Mouse (Mus musculus): ENCODE measurements around the gene Igflr1. TPM values are rescaled to one million over a fixed set of nuclear protein-coding genes. Genes with fewer than 3 reads are reported as not detected.

Gene Igflr1
- 8.0 and 8.1 TPM in 2 replicates for polyA plus RNA-seq (2015; fragmentation: Nextera tagmentation; extraction: Ambion mirVana)

DNA sequence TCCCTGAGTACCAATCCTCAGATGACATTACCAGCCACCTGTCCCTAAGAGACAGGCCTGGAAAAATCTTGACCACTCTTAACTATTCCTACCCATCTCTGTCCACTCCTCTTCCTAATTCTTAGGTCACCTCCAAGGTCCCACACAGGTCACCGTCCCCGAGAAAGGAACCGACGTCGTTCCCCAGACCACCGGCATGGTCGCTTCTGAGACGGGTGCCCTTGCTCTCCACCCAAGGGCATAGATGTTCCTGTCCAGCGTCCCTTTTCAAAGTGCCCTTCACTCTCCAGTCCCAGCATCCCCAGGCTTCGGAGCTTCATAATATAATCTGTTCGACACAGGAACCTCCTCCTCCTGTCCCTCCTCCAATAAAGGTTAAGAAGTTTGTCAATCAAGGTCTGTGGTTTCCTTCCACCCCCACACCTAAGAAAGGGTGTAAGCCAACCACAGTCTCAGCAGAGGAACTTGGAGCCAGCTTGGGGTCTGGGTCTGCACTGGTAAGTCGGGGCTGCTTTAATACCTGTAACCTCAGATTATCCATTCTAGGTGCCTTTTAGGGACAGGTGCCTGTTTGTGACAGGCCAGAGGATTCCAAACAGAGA, at the start of gene Igflr1:
Gene Igflr1 (plus strand): TSS at position 458 of the 602 bp plus-strand sequence.
- Histone ChIP-seq H3K4me2 (peak within 1 kb of the TSS; percentile 89), H3K9ac (no peak within 1 kb of the TSS), H3K27ac (no peak within 1 kb of the TSS), H3K4me3 (no peak within 1 kb of the TSS), H3K36me3 (replicated peaks) (peaks cover 34% of the 10 kb centered on the region), H3K27me3 (replicated peaks) (no peaks in the 10 kb centered on the region), H3K4me1 (peaks cover 19% of the 10 kb centered on the region), H3K9me3 (no peaks in the 10 kb centered on the region)
- ATAC-seq (replicated peaks) = no peak
- 92% methylated on average over 12 of the region's 12 CpGs for WGBS

DNA sequence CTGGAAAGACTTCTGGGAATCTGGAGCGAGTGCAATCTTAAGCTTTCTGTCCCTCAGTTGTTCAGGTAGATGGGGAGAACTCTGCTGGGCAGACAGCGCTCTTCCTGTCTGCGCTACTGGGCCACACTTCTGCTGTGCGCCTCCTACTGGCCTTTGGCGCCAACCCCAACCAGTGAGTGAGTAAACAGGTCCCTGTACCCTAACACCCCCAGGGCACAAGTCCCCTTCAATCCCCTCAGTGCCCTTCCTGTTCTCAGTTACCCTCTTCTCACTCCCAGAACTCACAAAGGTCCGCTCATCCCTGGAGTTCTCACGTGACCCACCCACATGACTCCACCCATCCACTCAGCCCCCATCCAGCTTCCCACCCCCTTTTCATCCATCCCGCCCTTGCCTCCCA, 46.9 kb upstream of the Igflr1 start:
- WGBS = 37% methylated on average over 8 of the region's 8 CpGs
- no peak overlapping the region for H3K4me3 ChIP-seq
- no peak overlapping the region for H3K9ac ChIP-seq
- no peak overlapping the region for H3K4me2 ChIP-seq
- no peaks in the 10 kb centered on the region for H3K9me3 ChIP-seq
- H3K4me1 ChIP-seq = peaks cover 9% of the 10 kb centered on the region; the same call in 1 of the 2 replicates
- peaks cover 5% of the 10 kb centered on the region; the same call in 1 of the 2 replicates for H3K36me3 ChIP-seq (replicated peaks)
- no peak for ATAC-seq (replicated peaks)
- H3K27me3 ChIP-seq (replicated peaks) = no peaks in the 10 kb centered on the region
- no peak overlapping the region for H3K27ac ChIP-seq

DNA sequence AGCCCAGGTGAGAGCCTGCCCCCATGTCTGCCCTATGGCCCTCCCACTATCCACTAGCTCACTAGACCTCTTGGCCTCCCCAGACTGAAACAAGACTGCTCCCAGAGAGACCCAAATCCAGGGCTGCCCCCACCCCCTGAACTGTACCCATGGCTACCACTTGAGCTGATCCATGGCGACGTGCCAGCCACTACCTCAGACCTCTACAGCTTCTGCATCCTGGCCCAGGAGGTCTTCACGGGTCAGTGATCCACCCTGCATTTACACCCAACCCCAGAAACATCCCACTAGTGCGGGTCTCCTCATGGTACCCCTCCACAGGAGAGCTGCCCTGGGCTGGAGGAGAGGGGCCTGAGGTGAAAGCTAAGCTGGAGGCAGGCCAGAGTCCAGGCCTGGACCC, 44.8 kb upstream of the Igflr1 start:
- Histone ChIP-seq H3K9me3 (no peaks in the 10 kb centered on the region), H3K9ac (no peak overlapping the region), H3K4me1 (peaks cover 9% of the 10 kb centered on the region; the same call in 1 of the 2 replicates), H3K4me3 (no peak overlapping the region), H3K4me2 (no peak overlapping the region), H3K27me3 (replicated peaks) (no peaks in the 10 kb centered on the region), H3K27ac (no peak overlapping the region), H3K36me3 (replicated peaks) (peaks cover 24% of the 10 kb centered on the region; the same call in 1 of the 2 replicates)
- ATAC-seq (replicated peaks) = no peak
- 42% methylated on average over 4 of the region's 4 CpGs for WGBS

DNA sequence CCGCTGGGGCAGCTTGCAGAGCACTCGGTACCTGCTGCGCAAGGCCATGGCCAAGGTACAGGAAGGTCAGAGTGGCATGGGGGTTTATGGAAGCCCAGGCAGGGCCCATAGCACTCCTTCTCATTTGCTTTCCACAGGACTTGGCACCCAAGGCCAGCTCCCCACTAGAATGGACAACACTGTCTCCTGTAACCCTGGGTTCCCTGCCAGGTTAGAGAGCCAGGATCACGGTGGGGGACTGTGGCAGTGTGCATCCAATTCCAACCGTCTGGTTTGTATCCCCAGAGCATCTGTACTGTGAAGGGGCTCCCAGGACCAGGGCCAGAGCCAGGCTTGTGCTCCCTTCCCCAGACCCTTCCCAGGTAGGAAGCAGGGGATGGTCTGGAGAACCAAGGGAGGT, 44.4 kb upstream of the Igflr1 start:
- Histone ChIP-seq H3K4me1 (peaks cover 9% of the 10 kb centered on the region; the same call in 1 of the 2 replicates), H3K4me2 (no peak overlapping the region), H3K36me3 (replicated peaks) (peaks cover 28% of the 10 kb centered on the region; the same call in 1 of the 2 replicates), H3K4me3 (no peak overlapping the region), H3K27me3 (replicated peaks) (no peaks in the 10 kb centered on the region), H3K9me3 (no peaks in the 10 kb centered on the region), H3K27ac (peak overlapping the region; percentile 29; the same call in 1 of the 2 replicates), H3K9ac (no peak overlapping the region)
- 72% methylated on average over 5 of the region's 5 CpGs for WGBS
- ATAC-seq (replicated peaks) = peak; percentile 24; the same call in 1 of the 2 replicates

DNA sequence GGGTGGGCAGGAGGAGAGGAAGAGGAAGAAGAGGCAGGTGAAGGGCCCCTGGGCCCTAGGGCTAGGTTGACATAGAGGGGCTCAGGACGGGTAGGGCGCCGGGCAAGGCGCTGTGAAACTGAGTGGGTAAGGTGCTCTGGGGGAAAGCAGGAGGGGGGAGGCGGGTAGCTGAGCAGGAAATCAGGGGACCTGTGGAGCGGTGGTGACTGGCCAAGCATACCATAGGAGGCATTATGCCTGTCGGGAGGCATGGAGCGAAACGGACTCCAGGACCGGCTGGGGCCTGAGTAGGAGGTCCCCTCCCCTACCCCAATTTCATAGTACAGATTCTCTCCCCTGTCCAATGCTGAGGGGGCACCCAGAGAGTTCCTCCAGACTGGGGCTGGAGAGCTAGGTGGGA, 42.4 kb upstream of the Igflr1 start:
- H3K4me2 ChIP-seq = no peak overlapping the region
- H3K36me3 ChIP-seq (replicated peaks) = peaks cover 48% of the 10 kb centered on the region
- H3K27ac ChIP-seq = no peak overlapping the region
- H3K9ac ChIP-seq = no peak overlapping the region
- ATAC-seq (replicated peaks) = no peak; the same call in 1 of the 2 replicates
- H3K9me3 ChIP-seq = no peaks in the 10 kb centered on the region
- H3K4me1 ChIP-seq = peaks cover 9% of the 10 kb centered on the region; the same call in 1 of the 2 replicates
- WGBS = 79% methylated on average over 10 of the region's 10 CpGs
- H3K27me3 ChIP-seq (replicated peaks) = no peaks in the 10 kb centered on the region
- no peak overlapping the region for H3K4me3 ChIP-seq

DNA sequence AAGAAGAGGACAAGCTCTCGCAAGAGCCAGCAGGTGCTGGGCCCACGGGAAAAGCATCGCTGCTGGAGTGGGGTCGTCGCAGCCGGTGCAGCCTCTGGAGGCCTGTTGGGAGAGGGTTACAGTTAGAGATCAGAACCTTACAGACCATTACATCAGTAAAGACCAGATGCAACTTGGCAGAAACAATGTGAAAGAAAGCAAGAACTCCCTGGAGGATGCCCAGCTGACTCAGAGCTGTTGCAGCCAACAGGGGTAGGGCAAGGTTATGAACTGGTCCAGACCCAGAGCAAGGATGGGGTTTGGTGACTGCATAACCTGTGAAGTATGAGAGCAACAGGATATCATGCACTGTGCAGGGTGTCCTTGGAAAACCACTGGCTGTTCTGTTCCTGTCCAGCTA, 40.7 kb upstream of the Igflr1 start:
- H3K4me1 ChIP-seq = peaks cover 9% of the 10 kb centered on the region; the same call in 1 of the 2 replicates
- H3K9me3 ChIP-seq = no peaks in the 10 kb centered on the region
- H3K36me3 ChIP-seq (replicated peaks) = peaks cover 64% of the 10 kb centered on the region
- H3K27ac ChIP-seq = no peak overlapping the region
- H3K4me3 ChIP-seq = no peak overlapping the region
- no peak for ATAC-seq (replicated peaks)
- H3K4me2 ChIP-seq = no peak overlapping the region
- WGBS = 81% methylated on average over 6 of the region's 6 CpGs
- no peak overlapping the region for H3K9ac ChIP-seq
- no peaks in the 10 kb centered on the region for H3K27me3 ChIP-seq (replicated peaks)

DNA sequence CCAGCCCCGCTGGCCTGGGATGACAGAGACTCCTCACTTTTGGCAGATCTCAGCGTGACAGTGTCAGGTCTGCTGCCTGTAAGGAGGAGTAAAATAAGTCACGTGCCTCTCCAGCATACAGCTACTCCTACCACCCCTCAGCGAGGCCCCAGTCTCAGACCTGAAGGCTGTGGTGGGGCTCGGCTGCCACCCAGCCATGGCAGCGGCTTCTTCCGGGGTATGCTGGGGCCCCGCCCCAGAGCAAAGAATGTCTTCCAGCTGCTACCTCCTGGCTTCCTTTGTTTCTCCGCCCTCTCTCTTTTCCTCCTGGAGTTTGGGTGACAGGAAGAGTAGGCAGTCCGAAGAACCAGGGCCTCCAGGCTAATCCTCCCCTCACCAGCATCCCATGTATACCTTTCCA, 39.3 kb upstream of the Igflr1 start:
- H3K4me3 ChIP-seq = no peak overlapping the region
- no peak for ATAC-seq (replicated peaks)
- 44% methylated on average over 10 of the region's 10 CpGs for WGBS
- no peaks in the 10 kb centered on the region for H3K9me3 ChIP-seq
- no peak overlapping the region for H3K9ac ChIP-seq
- H3K4me1 ChIP-seq = 0 out of 2 replicates have a peak, but pooled peaks cover 4% of the 10 kb centered on the region
- H3K27me3 ChIP-seq (replicated peaks) = no peaks in the 10 kb centered on the region
- H3K36me3 ChIP-seq (replicated peaks) = peaks cover 77% of the 10 kb centered on the region
- H3K4me2 ChIP-seq = no peak overlapping the region
- H3K27ac ChIP-seq = no peak overlapping the region

DNA sequence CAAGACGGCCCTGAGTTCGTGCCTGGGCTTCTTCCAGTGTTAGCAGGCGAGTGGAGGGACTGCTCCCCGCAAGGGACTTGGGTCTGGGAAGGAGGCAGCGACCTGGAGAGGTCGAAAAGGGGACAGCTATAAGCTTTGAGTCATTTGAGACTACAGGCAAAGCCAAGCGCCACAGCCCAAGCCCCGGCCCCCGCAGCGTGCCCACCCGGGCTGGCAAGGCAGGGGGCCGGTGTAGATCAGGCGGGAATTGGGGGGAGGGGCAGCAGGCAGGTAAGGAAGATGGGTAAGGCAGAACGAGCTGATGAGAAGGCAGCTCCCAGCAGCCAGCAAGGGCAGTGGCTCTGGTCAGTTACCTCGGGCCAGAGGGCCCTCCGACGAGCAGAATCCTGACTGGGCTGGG, 38.8 kb upstream of the Igflr1 start:
- peaks cover 79% of the 10 kb centered on the region for H3K36me3 ChIP-seq (replicated peaks)
- no peak overlapping the region for H3K9ac ChIP-seq
- 0 out of 2 replicates have a peak overlapping the region, but pooled peaks have one; percentile 13 for H3K27ac ChIP-seq
- H3K4me2 ChIP-seq = no peak overlapping the region
- peaks cover 5% of the 10 kb centered on the region for H3K4me1 ChIP-seq
- no peak overlapping the region for H3K4me3 ChIP-seq
- WGBS = 33% methylated on average over 17 of the region's 17 CpGs
- no peaks in the 10 kb centered on the region for H3K9me3 ChIP-seq
- no peak for ATAC-seq (replicated peaks)
- H3K27me3 ChIP-seq (replicated peaks) = no peaks in the 10 kb centered on the region

DNA sequence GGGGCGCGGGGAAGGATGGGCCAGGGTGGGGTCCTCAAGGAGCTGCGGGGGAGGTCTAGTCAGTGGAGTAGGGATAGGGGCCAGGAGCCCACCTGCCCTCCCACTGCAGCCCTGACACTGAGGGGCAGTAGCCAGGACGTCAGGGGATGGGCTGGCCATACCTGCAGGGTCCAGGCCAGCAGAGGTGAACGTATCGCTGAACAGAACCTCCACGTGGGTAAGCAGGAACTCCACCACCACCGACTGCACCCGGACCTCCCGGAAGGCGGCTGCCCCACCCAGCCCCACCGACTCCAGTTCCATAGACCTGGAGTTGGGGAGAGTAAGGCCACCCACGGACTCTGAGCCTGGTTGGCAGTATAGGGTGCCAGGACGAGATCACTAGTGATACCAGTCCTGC, 38.2 kb upstream of the Igflr1 start:
- no peak overlapping the region for H3K9ac ChIP-seq
- ATAC-seq (replicated peaks) = no peak
- H3K27ac ChIP-seq = no peak overlapping the region
- no peak overlapping the region for H3K4me3 ChIP-seq
- H3K36me3 ChIP-seq (replicated peaks) = peaks cover 85% of the 10 kb centered on the region
- peaks cover 9% of the 10 kb centered on the region for H3K4me1 ChIP-seq
- WGBS = 74% methylated on average over 14 of the region's 14 CpGs
- H3K4me2 ChIP-seq = no peak overlapping the region
- no peaks in the 10 kb centered on the region for H3K9me3 ChIP-seq
- H3K27me3 ChIP-seq (replicated peaks) = no peaks in the 10 kb centered on the region

DNA sequence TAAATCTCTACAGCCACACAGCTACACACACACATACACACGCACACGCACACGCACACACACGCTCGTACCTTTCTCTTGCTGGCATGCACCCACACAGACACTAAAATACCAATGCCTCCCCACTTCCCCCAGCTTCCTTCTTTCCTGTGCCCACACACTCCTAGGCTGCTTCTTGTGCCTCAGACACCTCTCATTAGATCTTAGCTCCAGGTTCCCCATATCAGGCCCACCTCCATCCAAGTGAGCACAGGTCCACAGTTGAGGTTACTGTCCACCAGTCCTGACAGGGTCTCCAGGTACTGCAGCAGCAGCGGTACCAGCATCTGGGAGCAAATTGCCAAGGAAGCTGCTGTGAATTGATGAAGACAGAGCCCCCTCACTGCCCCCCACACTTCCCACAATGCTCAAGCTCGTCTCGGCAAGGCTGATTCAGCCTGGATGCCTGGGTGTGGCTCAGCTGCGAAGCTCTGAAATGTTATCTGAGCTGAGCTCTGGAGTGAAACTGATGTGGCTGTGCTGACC, 33.9 kb upstream of the Igflr1 start:
- H3K9ac ChIP-seq = no peak overlapping the region
- peaks cover 55% of the 10 kb centered on the region for H3K36me3 ChIP-seq (replicated peaks)
- no peak for ATAC-seq (replicated peaks)
- WGBS = 87% methylated on average over 9 of the region's 9 CpGs
- no peaks in the 10 kb centered on the region for H3K27me3 ChIP-seq (replicated peaks)
- H3K4me3 ChIP-seq = no peak overlapping the region
- H3K9me3 ChIP-seq = no peaks in the 10 kb centered on the region
- no peak overlapping the region for H3K27ac ChIP-seq
- peaks cover 38% of the 10 kb centered on the region for H3K4me1 ChIP-seq
- peak overlapping the region; percentile 20 for H3K4me2 ChIP-seq

DNA sequence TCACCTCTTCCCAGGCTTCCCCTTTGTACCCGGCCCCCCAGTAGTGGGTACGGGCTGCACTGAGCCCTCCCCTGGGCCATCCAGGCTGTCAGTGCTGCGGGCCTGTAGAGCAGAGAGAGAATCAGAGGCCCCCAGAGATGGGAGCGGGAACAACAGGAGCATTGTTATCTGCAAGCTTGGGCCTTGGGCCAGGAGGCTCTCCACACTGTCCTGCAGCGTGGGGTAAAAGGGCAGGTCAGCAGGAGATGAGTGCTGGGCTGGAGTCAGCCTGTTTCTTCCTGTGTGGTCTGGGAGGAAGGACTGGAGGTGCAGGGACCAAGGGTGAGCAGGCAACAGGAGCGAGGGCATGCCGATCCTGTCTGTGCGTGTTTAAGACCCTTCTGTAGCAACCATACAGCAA, 32.3 kb upstream of the Igflr1 start:
- WGBS = 7% methylated on average over 8 of the region's 8 CpGs
- Histone ChIP-seq H3K4me1 (peaks cover 38% of the 10 kb centered on the region), H3K27me3 (replicated peaks) (no peaks in the 10 kb centered on the region), H3K9ac (peak overlapping the region; percentile 76), H3K4me3 (peak overlapping the region; percentile 70), H3K4me2 (peak overlapping the region; percentile 82), H3K9me3 (no peaks in the 10 kb centered on the region), H3K36me3 (replicated peaks) (peaks cover 39% of the 10 kb centered on the region), H3K27ac (0 out of 2 replicates have a peak overlapping the region, but pooled peaks have one; percentile 96)
- no peak for ATAC-seq (replicated peaks)

DNA sequence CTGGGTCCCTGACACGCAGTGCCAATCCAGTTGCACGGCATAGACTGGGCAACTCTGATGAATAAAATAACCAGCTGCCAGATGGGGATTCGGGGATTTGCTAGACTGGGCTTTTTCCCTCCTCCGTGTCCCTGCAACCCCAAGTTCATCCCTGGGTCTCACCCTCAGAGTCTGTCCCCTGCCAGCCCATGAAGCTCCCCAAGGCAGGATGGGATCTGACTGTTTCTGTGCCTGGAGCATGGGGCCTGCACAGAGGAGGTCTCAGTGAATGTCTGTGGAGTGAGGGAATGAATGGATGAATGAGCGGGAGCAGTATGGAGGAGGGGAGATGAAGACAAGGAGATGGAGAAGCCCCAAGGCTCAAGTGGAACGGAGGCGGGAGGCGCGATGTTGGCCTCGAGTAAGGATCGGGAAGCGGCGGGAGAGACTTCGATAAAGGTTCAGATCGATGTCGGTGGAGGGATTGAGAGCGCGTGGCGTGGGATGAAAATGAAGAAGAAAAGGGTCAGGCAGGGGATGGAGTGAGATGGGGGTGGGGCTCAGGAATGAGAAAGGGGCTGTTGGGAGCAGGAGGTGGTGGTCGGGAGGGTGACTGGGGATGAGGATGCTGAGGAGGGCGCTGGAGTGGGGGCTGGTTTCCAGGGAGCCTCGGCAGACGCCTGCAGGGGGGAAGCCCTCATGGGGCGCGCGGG, 31.1 kb upstream of the Igflr1 start:
- Histone ChIP-seq H3K4me1 (peaks cover 38% of the 10 kb centered on the region), H3K4me3 (peak overlapping the region; percentile 70), H3K4me2 (peak overlapping the region; percentile 82), H3K36me3 (replicated peaks) (peaks cover 29% of the 10 kb centered on the region), H3K27ac (peak overlapping the region; percentile 96), H3K9ac (peak overlapping the region; percentile 76), H3K27me3 (replicated peaks) (no peaks in the 10 kb centered on the region), H3K9me3 (no peaks in the 10 kb centered on the region)
- peak; percentile 46 for ATAC-seq (replicated peaks)
- 1% methylated on average over 24 of the region's 26 CpGs for WGBS
